Mouse (Mus musculus) midbrain, postnatal 0 days (tissue): ENCODE results near the gene Spp2. TPM values are rescaled to one million over a fixed set of nuclear protein-coding genes. Genes with fewer than 3 reads are reported as not detected.

ENCODE experiments used
- ATAC-seq: fragments of 200-750 bp; cut with Nextera tagmentation; 2 replicates; pipeline ENCODE4 v1.8.0; 2017; ENCODE audit warnings: moderate number of reproducible peaks, mild to moderate bottlenecking, moderate TSS enrichment, moderate library complexity; ENCODE audit not compliant: low FRiP score
- DNase-seq: peaks from one replicate; pipeline ENCODE4 v3.0.0-alpha.2; 2015; ENCODE audit warnings: low spot score
- H3K27ac ChIP-seq: fragments of 300-500 bp; sonication (generic); 2 replicates; pipeline ENCODE4 v1.5.1; 2014; ENCODE audit warnings: low read depth, mild to moderate bottlenecking, low read length, mixed read lengths
- H3K27me3 ChIP-seq: fragments of 300-500 bp; sonication (generic); 2 replicates; pipeline ENCODE4 v1.6.1; 2014; ENCODE audit warnings: low read length, control low read depth, mixed read lengths; ENCODE audit not compliant: insufficient read depth
- H3K36me3 ChIP-seq: fragments of 300-500 bp; sonication (generic); 2 replicates; pipeline ENCODE4 v1.6.1; 2014; ENCODE audit warnings: low read length, control low read depth, mixed read lengths; ENCODE audit not compliant: insufficient read depth
- H3K4me1 ChIP-seq: fragments of 300-500 bp; sonication (generic); 2 replicates; pipeline ENCODE4 v1.6.1; 2014; ENCODE audit warnings: mild to moderate bottlenecking, control low read depth, antibody characterized with exemption, low read length, mixed read lengths; ENCODE audit not compliant: insufficient read depth
- H3K4me2 ChIP-seq: fragments of 300-500 bp; sonication (generic); 2 replicates; pipeline ENCODE4 v1.6.1; 2014; ENCODE audit warnings: low read depth, mild to moderate bottlenecking, low read length, mixed read lengths; ENCODE audit not compliant: poor library complexity, severe bottlenecking
- H3K4me3 ChIP-seq: fragments of 300-500 bp; sonication (generic); 2 replicates; pipeline ENCODE4 v1.5.1; 2014; ENCODE audit warnings: low read depth, mild to moderate bottlenecking, low read length, moderate library complexity
- H3K9ac ChIP-seq: fragments of 300-500 bp; sonication (generic); replicated peaks from 2 replicates; pipeline ENCODE4 v1.6.1; 2014; ENCODE audit warnings: mild to moderate bottlenecking, low read length, moderate library complexity, mixed read lengths; ENCODE audit not compliant: poor library complexity, severe bottlenecking
- H3K9me3 ChIP-seq: fragments of 300-500 bp; sonication (generic); 2 replicates; pipeline ENCODE4 v1.6.1; 2016; ENCODE audit warnings: low read length, control low read depth
- CTCF ChIP-seq: IDR thresholded peaks from 2 replicates; pipeline ENCODE4 v1.5.1; 2016; ENCODE audit warnings: antibody characterized with exemption, mild to moderate bottlenecking
- WGBS: fragments of 180-500 bp; shearing (Covaris S2); extraction: QIAGEN DNeasy Blood & Tissue Kit; methylation state at CpG from one replicate; pipeline ENCODE4 v1.1.7; 2014; 5-methylcytosine and 5-hydroxymethylcytosine counted together
- polyA plus RNA-seq: library from polyadenylated mRNA; unstranded; fragments of >200 nt; fragmentation: Nextera tagmentation; extraction: Ambion mirVana; gene quantifications from 2 replicates; pipeline ENCODE4 v1.2.1, GENCODE M21; 2015
- total RNA-seq: library from RNA; depleted of rRNA; stranded (reverse); fragments of >200 nt; gene quantifications from 2 replicates; pipeline ENCODE4 v1.2.3, GENCODE M21; 2014

The Spp2 gene
- total and polyA plus RNA-seq, 2 experiments from 2014 or later, result 2.4 to 2.8 TPM

- DNase-seq, result no peak
Measured at GRCm38 (mm10) chr1:88431262-88431661, 24.5 kb downstream of the Spp2 start.

GRCm38 (mm10) chr1:88432601-88433000 is 25.8 kb downstream of the Spp2 start:
- no peaks in the 10 kb centered on the region for H3K36me3 ChIP-seq
- WGBS, result 37% methylated on average over 3 of the region's 3 CpGs
- no peak overlapping the region for H3K9ac ChIP-seq
- no peaks in the 10 kb centered on the region for H3K9me3 ChIP-seq
- peaks cover 3% of the 10 kb centered on the region; the same call in 1 of the 2 replicates for H3K4me1 ChIP-seq
- H3K27ac ChIP-seq, result no peak overlapping the region
- H3K27me3 ChIP-seq, result no peaks in the 10 kb centered on the region
- DNase-seq (no peak), ATAC-seq (no peak)
- no peak overlapping the region for H3K4me3 ChIP-seq
- H3K4me2 ChIP-seq, result no peak overlapping the region
- no peak for TF ChIP-seq CTCF

More at GRCm38 (mm10) chr1:88431262-88431661, 24.5 kb downstream of the Spp2 start:
- Histone ChIP-seq H3K9ac (no peak overlapping the region), H3K4me2 (no peak overlapping the region), H3K27ac (no peak overlapping the region), H3K27me3 (no peaks in the 10 kb centered on the region), H3K4me1 (peaks cover 3% of the 10 kb centered on the region; the same call in 1 of the 2 replicates), H3K9me3 (no peaks in the 10 kb centered on the region), H3K36me3 (no peaks in the 10 kb centered on the region), H3K4me3 (no peak overlapping the region)
- TF ChIP-seq CTCF, result no peak
- 81% methylated on average over 4 of the region's 4 CpGs for WGBS
- ATAC-seq, result no peak

- no peak overlapping the region for H3K27ac ChIP-seq
- no peak overlapping the region for H3K4me3 ChIP-seq
- H3K36me3 ChIP-seq, result no peaks in the 10 kb centered on the region
- no peaks in the 10 kb centered on the region for H3K27me3 ChIP-seq
- no peak for TF ChIP-seq CTCF
- H3K4me1 ChIP-seq, result peaks cover 3% of the 10 kb centered on the region; the same call in 1 of the 2 replicates
- no peak overlapping the region for H3K9ac ChIP-seq
- ATAC-seq (no peak), DNase-seq (no peak)
- no peak overlapping the region for H3K4me2 ChIP-seq
- no peaks in the 10 kb centered on the region for H3K9me3 ChIP-seq
- WGBS, result 51% methylated on average over 6 of the region's 6 CpGs
Measured at GRCm38 (mm10) chr1:88433096-88433883, 26.5 kb downstream of the Spp2 start.

GRCm38 (mm10) chr1:88434057-88434456 is 27.3 kb downstream of the Spp2 start:
- Histone ChIP-seq H3K9me3 (no peaks in the 10 kb centered on the region), H3K4me1 (peaks cover 3% of the 10 kb centered on the region; the same call in 1 of the 2 replicates), H3K27ac (no peak overlapping the region), H3K4me3 (no peak overlapping the region), H3K9ac (no peak overlapping the region), H3K27me3 (no peaks in the 10 kb centered on the region), H3K4me2 (no peak overlapping the region), H3K36me3 (no peaks in the 10 kb centered on the region)
- ATAC-seq (no peak), DNase-seq (no peak)
- peak; percentile 55 for TF ChIP-seq CTCF
- 66% methylated on average over 4 of the region's 4 CpGs for WGBS

- no peaks in the 10 kb centered on the region for H3K9me3 ChIP-seq
- no peak overlapping the region for H3K9ac ChIP-seq
- no peak overlapping the region for H3K4me3 ChIP-seq
- 80% methylated on average over 9 of the region's 9 CpGs for WGBS
- DNase-seq (no peak), ATAC-seq (no peak)
- TF ChIP-seq CTCF, result no peak
- H3K36me3 ChIP-seq, result no peaks in the 10 kb centered on the region
- H3K4me2 ChIP-seq, result no peak overlapping the region
- no peaks in the 10 kb centered on the region for H3K27me3 ChIP-seq
- H3K27ac ChIP-seq, result no peak overlapping the region
- no peaks in the 10 kb centered on the region for H3K4me1 ChIP-seq
Measured at GRCm38 (mm10) chr1:88437206-88438126, 30.7 kb downstream of the Spp2 start.
